Mouse (Mus musculus) heart, embryonic 13.5 days (tissue): ENCODE measurements around the gene Jag2. TPM values are rescaled to one million over a fixed set of nuclear protein-coding genes. Genes with fewer than 3 reads are reported as not detected.
A peak's percentile ranks its signal among the peaks of the same experiment; 100 is the strongest.

Source experiments
- ATAC-seq: fragments of 200-750 bp; cut with Nextera tagmentation; 2 replicates; pipeline ENCODE4 v1.8.0; 2017; ENCODE audit warnings: moderate TSS enrichment; ENCODE audit not compliant: insufficient number of reproducible peaks, low FRiP score, low TSS enrichment; ENCODE audit errors: extremely low read depth
- H3K27ac ChIP-seq: fragments of 300-500 bp; sonication (generic); replicated peaks from 2 replicates; pipeline ENCODE4 v1.5.1; 2015; ENCODE audit warnings: moderate library complexity, mild to moderate bottlenecking, inconsistent platforms
- H3K27me3 ChIP-seq: fragments of 300-500 bp; sonication (generic); replicated peaks from 2 replicates; pipeline ENCODE4 v1.6.1; 2015; ENCODE audit warnings: mild to moderate bottlenecking, inconsistent platforms
- H3K36me3 ChIP-seq: fragments of 300-500 bp; sonication (generic); 2 replicates; pipeline ENCODE4 v1.6.1; 2015; ENCODE audit warnings: mild to moderate bottlenecking, inconsistent platforms
- H3K4me1 ChIP-seq: fragments of 300-500 bp; sonication (generic); 2 replicates; pipeline ENCODE4 v1.6.1; 2015; ENCODE audit warnings: inconsistent platforms
- H3K4me2 ChIP-seq: fragments of 300-500 bp; sonication (generic); 2 replicates; pipeline ENCODE4 v1.6.1; 2015; ENCODE audit warnings: inconsistent platforms, mild to moderate bottlenecking, moderate library complexity
- H3K4me3 ChIP-seq: fragments of 300-500 bp; sonication (generic); 2 replicates; pipeline ENCODE4 v1.5.1; 2015; ENCODE audit warnings: moderate library complexity, mild to moderate bottlenecking, inconsistent platforms
- H3K9ac ChIP-seq: fragments of 300-500 bp; sonication (generic); 2 replicates; pipeline ENCODE4 v1.6.1; 2015; ENCODE audit warnings: inconsistent platforms, mild to moderate bottlenecking, moderate library complexity
- H3K9me3 ChIP-seq: fragments of 300-500 bp; sonication (generic); 2 replicates; pipeline ENCODE4 v1.6.1; 2016; ENCODE audit warnings: inconsistent platforms
- WGBS: fragments of 180-500 bp; shearing (Covaris S2); methylation state at CpG from one replicate; pipeline ENCODE4 v1.1.7; 2015; ENCODE audit warnings: mixed read lengths; 5-methylcytosine and 5-hydroxymethylcytosine counted together
- polyA plus RNA-seq: library from polyadenylated mRNA; unstranded; fragments of >200 nt; fragmentation: Nextera tagmentation; extraction: Ambion mirVana; gene quantifications from 2 replicates; pipeline ENCODE4 v1.2.1, GENCODE M21; 2015

The Jag2 gene
- polyA plus RNA-seq, 1 experiment from 2014 or later, result 2.5 TPM

- no peak for ATAC-seq
- H3K9ac ChIP-seq, result no peak overlapping the region
- H3K4me2 ChIP-seq, result no peak overlapping the region
- 32% methylated on average over 4 of the region's 4 CpGs for WGBS
- peaks cover 51% of the 10 kb centered on the region for H3K4me1 ChIP-seq
- H3K36me3 ChIP-seq, result peaks cover 25% of the 10 kb centered on the region
- H3K27me3 ChIP-seq, result no peaks in the 10 kb centered on the region
- H3K27ac ChIP-seq, result no peak overlapping the region
- no peaks in the 10 kb centered on the region for H3K9me3 ChIP-seq
- no peak overlapping the region for H3K4me3 ChIP-seq
Observed at GRCm38 (mm10) chr12:112955800-112956199, 26.2 kb upstream of the Jag2 start.

- peaks cover 6% of the 10 kb centered on the region; the same call in 1 of the 2 replicates for H3K27me3 ChIP-seq
- H3K4me2 ChIP-seq, result no peak overlapping the region
- 39% methylated on average over 3 of the region's 3 CpGs for WGBS
- no peak overlapping the region; the same call in 1 of the 2 replicates for H3K9ac ChIP-seq
- peaks cover 6% of the 10 kb centered on the region; the same call in 1 of the 2 replicates for H3K36me3 ChIP-seq
- no peak for ATAC-seq
- H3K9me3 ChIP-seq, result no peaks in the 10 kb centered on the region
- peak overlapping the region; percentile 57 for H3K27ac ChIP-seq
- H3K4me3 ChIP-seq, result no peak overlapping the region
- H3K4me1 ChIP-seq, result peaks cover 47% of the 10 kb centered on the region
Observed at GRCm38 (mm10) chr12:112952926-112953565, 23.5 kb upstream of the Jag2 start.

GRCm38 (mm10) chr12:112952433-112952832 is 22.9 kb upstream of the Jag2 start:
- peaks cover 42% of the 10 kb centered on the region for H3K4me1 ChIP-seq
- no peaks in the 10 kb centered on the region for H3K9me3 ChIP-seq
- ATAC-seq, result no peak
- 27% methylated on average over 8 of the region's 8 CpGs for WGBS
- H3K9ac ChIP-seq, result 0 out of 2 replicates have a peak overlapping the region, but pooled peaks have one; percentile 41
- H3K4me2 ChIP-seq, result no peak overlapping the region
- peaks cover 5% of the 10 kb centered on the region; the same call in 1 of the 2 replicates for H3K36me3 ChIP-seq
- no peak overlapping the region for H3K4me3 ChIP-seq
- peak overlapping the region; percentile 76 for H3K27ac ChIP-seq
- H3K27me3 ChIP-seq, result peaks cover 10% of the 10 kb centered on the region

GRCm38 (mm10) chr12:112951150-112951842 is 21.7 kb upstream of the Jag2 start:
- H3K4me3 ChIP-seq, result peak overlapping the region; percentile 65
- WGBS, result 23% methylated on average over 7 of the region's 7 CpGs
- H3K36me3 ChIP-seq, result no peaks in the 10 kb centered on the region

GRCm38 (mm10) chr12:112950761-112951129 is 21.2 kb upstream of the Jag2 start:
- ATAC-seq, result no peak
- Histone ChIP-seq H3K4me1 (peaks cover 42% of the 10 kb centered on the region), H3K27me3 (peaks cover 23% of the 10 kb centered on the region), H3K27ac (peak overlapping the region; percentile 76), H3K4me2 (peak overlapping the region; percentile 97), H3K4me3 (peak overlapping the region; percentile 65), H3K9me3 (no peaks in the 10 kb centered on the region), H3K9ac (peak overlapping the region; percentile 84), H3K36me3 (no peaks in the 10 kb centered on the region)
- under 1% methylated on average over 6 of the region's 6 CpGs for WGBS

More at GRCm38 (mm10) chr12:112951150-112951842, 21.7 kb upstream of the Jag2 start:
- Histone ChIP-seq H3K27ac (peak overlapping the region; percentile 76), H3K9me3 (no peaks in the 10 kb centered on the region), H3K4me1 (peaks cover 42% of the 10 kb centered on the region), H3K9ac (peak overlapping the region; percentile 84), H3K4me2 (peak overlapping the region; percentile 97), H3K27me3 (peaks cover 21% of the 10 kb centered on the region)
- ATAC-seq, result no peak

- peak overlapping the region; percentile 97 for H3K4me2 ChIP-seq
- peaks cover 42% of the 10 kb centered on the region for H3K4me1 ChIP-seq
- H3K27me3 ChIP-seq, result peaks cover 25% of the 10 kb centered on the region
- peak; percentile 55 for ATAC-seq
- peak overlapping the region; percentile 76 for H3K27ac ChIP-seq
- H3K9me3 ChIP-seq, result no peaks in the 10 kb centered on the region
- under 1% methylated on average over 58 of the region's 58 CpGs for WGBS
- peak overlapping the region; percentile 65 for H3K4me3 ChIP-seq
- peak overlapping the region; percentile 84 for H3K9ac ChIP-seq
- no peaks in the 10 kb centered on the region for H3K36me3 ChIP-seq
Observed at GRCm38 (mm10) chr12:112950040-112950760, 20.6 kb upstream of the Jag2 start.

- no peaks in the 10 kb centered on the region for H3K9me3 ChIP-seq
- H3K4me1 ChIP-seq, result peaks cover 30% of the 10 kb centered on the region
- ATAC-seq, result no peak
- H3K27me3 ChIP-seq, result peaks cover 31% of the 10 kb centered on the region
- H3K36me3 ChIP-seq, result no peaks in the 10 kb centered on the region
- 21% methylated on average over 4 of the region's 4 CpGs for WGBS
- H3K4me3 ChIP-seq, result no peak overlapping the region
- no peak overlapping the region for H3K9ac ChIP-seq
- peak overlapping the region; percentile 68 for H3K27ac ChIP-seq
- H3K4me2 ChIP-seq, result no peak overlapping the region
Observed at GRCm38 (mm10) chr12:112947307-112947706, 17.7 kb upstream of the Jag2 start.

GRCm38 (mm10) chr12:112943669-112944068 is 14.1 kb upstream of the Jag2 start:
- no peak for ATAC-seq

GRCm38 (mm10) chr12:112941776-112942713 is 12.5 kb upstream of the Jag2 start, which contains the start of gene Nudt14:
Nudt14 (minus strand) TSS chr12:112942124.
- H3K4me1 ChIP-seq, result peaks cover 29% of the 10 kb centered on the region
- WGBS, result 2% methylated on average over 56 of the region's 58 CpGs
- no peaks in the 10 kb centered on the region for H3K9me3 ChIP-seq
- H3K27ac ChIP-seq, result peak within 1 kb of the TSS; percentile 69
- peak within 1 kb of the TSS; percentile 79 for H3K4me3 ChIP-seq
- peak; percentile 60 for ATAC-seq
- H3K36me3 ChIP-seq, result no peaks in the 10 kb centered on the region
- H3K4me2 ChIP-seq, result peak within 1 kb of the TSS; percentile 82
- H3K9ac ChIP-seq, result peak within 1 kb of the TSS; percentile 89
- H3K27me3 ChIP-seq, result peaks cover 22% of the 10 kb centered on the region

More at GRCm38 (mm10) chr12:112943669-112944068, 14.1 kb upstream of the Jag2 start:
- no peak overlapping the region for H3K27ac ChIP-seq
- no peaks in the 10 kb centered on the region for H3K36me3 ChIP-seq
- no peak overlapping the region for H3K9ac ChIP-seq
- H3K4me2 ChIP-seq, result no peak overlapping the region
- H3K4me1 ChIP-seq, result peaks cover 19% of the 10 kb centered on the region
- H3K27me3 ChIP-seq, result peaks cover 30% of the 10 kb centered on the region
- H3K9me3 ChIP-seq, result no peaks in the 10 kb centered on the region
- WGBS, result 66% methylated on average over 2 of the region's 2 CpGs
- H3K4me3 ChIP-seq, result no peak overlapping the region

GRCm38 (mm10) chr12:112941156-112941775 is 11.7 kb upstream of the Jag2 start:
- H3K9ac ChIP-seq, result peak overlapping the region; percentile 89
- no peaks in the 10 kb centered on the region for H3K9me3 ChIP-seq
- H3K4me1 ChIP-seq, result peaks cover 29% of the 10 kb centered on the region
- no peak for ATAC-seq
- H3K27me3 ChIP-seq, result peaks cover 15% of the 10 kb centered on the region
- no peaks in the 10 kb centered on the region for H3K36me3 ChIP-seq
- H3K4me3 ChIP-seq, result peak overlapping the region; percentile 79
- WGBS, result 41% methylated on average over 10 of the region's 10 CpGs
- peak overlapping the region; percentile 44; the same call in 1 of the 2 replicates for H3K27ac ChIP-seq
- peak overlapping the region; percentile 82 for H3K4me2 ChIP-seq
